Comparison of ENCODE assay signal across 19 mouse cellular contexts in genomic region chr9:110855903-110856302, GRCm38 (mm10). TPM values are rescaled to one million over a fixed set of nuclear protein-coding genes. Genes with fewer than 3 reads are reported as not detected.
"Had no signal": no experiment of that assay in that cellular context is flagged by ENCODE, and none has a peak within 500 bp of the region (broad histone marks: within the 10 kb centered on the region; RNA-seq: fewer than 3 reads in every experiment).

No protein-coding gene starts in this region.

- DNase-seq: gastrocnemius, postnatal 10 days; gastrocnemius, postnatal 25 days; heart, adult 2 months; heart, postnatal 14 days; heart, postnatal 4 days; kidney, adult 2 months; kidney, adult 9 months; kidney, postnatal 10 days; kidney, postnatal 25 days; kidney, postnatal 4 days; liver; liver, embryonic 13.5 days; liver, postnatal 0 days had no signal

RNA-seq across cellular contexts. Expression of gene Prss50, which starts 1.9 kb away (rescaled TPM):
- total RNA-seq: gastrocnemius, postnatal 25 days; gastrocnemius, postnatal 4 days; granulocyte monocyte progenitor cell, adult 5-6 weeks; heart, adult 2 months; heart, postnatal 14 days; heart, postnatal 4 days; left cerebral cortex, postnatal 14 days had no signal

RNA-seq across cellular contexts. Expression of gene Prss46, which starts 11.6 kb away (rescaled TPM):
- total RNA-seq: gastrocnemius, postnatal 25 days; gastrocnemius, postnatal 4 days; granulocyte monocyte progenitor cell, adult 5-6 weeks; heart, adult 2 months; heart, postnatal 14 days; heart, postnatal 4 days; layer of hippocampus, adult 2 months; left cerebral cortex, adult 18-20 months; left cerebral cortex, postnatal 14 days; left cerebral cortex, postnatal 36 days had no signal

RNA-seq across cellular contexts. Expression of gene Prss45, which starts 21.5 kb away (rescaled TPM):
- total RNA-seq: gastrocnemius, postnatal 10 days; gastrocnemius, postnatal 25 days; gastrocnemius, postnatal 4 days; granulocyte monocyte progenitor cell, adult 5-6 weeks; heart, adult 2 months; heart, postnatal 14 days had no signal

RNA-seq across cellular contexts. Expression of gene Als2cl, which starts 23.8 kb away (rescaled TPM):
- total RNA-seq: granulocyte monocyte progenitor cell, adult 5-6 weeks had no signal

RNA-seq across cellular contexts. Expression of gene Tmie, which starts 24.0 kb away (rescaled TPM):
- total RNA-seq: granulocyte monocyte progenitor cell, adult 5-6 weeks had no signal
